Mouse (Mus musculus) hindbrain, embryonic 12.5 days (tissue): Measurements from ENCODE around the gene Ppp1r12b. TPM values are rescaled to one million over a fixed set of nuclear protein-coding genes. Genes with fewer than 3 reads are reported as not detected.

ENCODE experiments used
- ATAC-seq: fragments of 200-750 bp; cut with Nextera tagmentation; 2 replicates; pipeline ENCODE4 v1.8.0; 2017; ENCODE audit warnings: moderate TSS enrichment; ENCODE audit not compliant: low FRiP score
- H3K27ac ChIP-seq: fragments of 300-500 bp; sonication (generic); 2 replicates; pipeline ENCODE4 v1.5.1; 2016; ENCODE audit warnings: mild to moderate bottlenecking
- H3K27me3 ChIP-seq: fragments of 300-500 bp; sonication (generic); 2 replicates; pipeline ENCODE4 v1.6.1; 2016; ENCODE audit warnings: mild to moderate bottlenecking
- H3K36me3 ChIP-seq: fragments of 300-500 bp; sonication (generic); 2 replicates; pipeline ENCODE4 v1.6.1; 2016; ENCODE audit warnings: mild to moderate bottlenecking
- H3K4me1 ChIP-seq: fragments of 300-500 bp; sonication (generic); 2 replicates; pipeline ENCODE4 v1.6.1; 2016
- H3K4me2 ChIP-seq: fragments of 300-500 bp; sonication (generic); replicated peaks from 2 replicates; pipeline ENCODE4 v1.6.1; 2016; ENCODE audit warnings: mild to moderate bottlenecking
- H3K4me3 ChIP-seq: fragments of 300-500 bp; sonication (generic); 2 replicates; pipeline ENCODE4 v1.5.1; 2016; ENCODE audit warnings: mild to moderate bottlenecking
- H3K9ac ChIP-seq: fragments of 300-500 bp; sonication (generic); 2 replicates; pipeline ENCODE4 v1.6.1; 2016; ENCODE audit warnings: mild to moderate bottlenecking, moderate library complexity
- H3K9me3 ChIP-seq: fragments of 300-500 bp; sonication (generic); replicated peaks from 2 replicates; pipeline ENCODE4 v1.6.1; 2016; ENCODE audit warnings: mild to moderate bottlenecking
- WGBS: fragments of 180-500 bp; shearing (Covaris S2); methylation state at CpG from one replicate; pipeline ENCODE4 v1.1.7; 2016; 5-methylcytosine and 5-hydroxymethylcytosine counted together
- polyA plus RNA-seq: library from polyadenylated mRNA; unstranded; fragments of >200 nt; fragmentation: Nextera tagmentation; extraction: Ambion mirVana; gene quantifications from 2 replicates; pipeline ENCODE4 v1.2.1, GENCODE M21; 2016

Ppp1r12b gene
- polyA plus RNA-seq, 1 experiment from 2014 or later: 13.2 TPM

- H3K4me3 ChIP-seq: no peak overlapping the region
- H3K4me1 ChIP-seq: peaks cover 3% of the 10 kb centered on the region
- no peaks in the 10 kb centered on the region for H3K27me3 ChIP-seq
- no peak overlapping the region for H3K9ac ChIP-seq
- H3K36me3 ChIP-seq: 0 out of 2 replicates have a peak, but pooled peaks cover 6% of the 10 kb centered on the region
- H3K27ac ChIP-seq: no peak overlapping the region
- 71% methylated on average over 3 of the region's 3 CpGs for WGBS
- H3K4me2 ChIP-seq: no peak overlapping the region
- H3K9me3 ChIP-seq: no peaks in the 10 kb centered on the region
- no peak for ATAC-seq
Measured at GRCm38 (mm10) chr1:134815748-134816147, 140.0 kb downstream of the Ppp1r12b start.

- Histone ChIP-seq H3K4me1 (peaks cover 16% of the 10 kb centered on the region), H3K4me3 (no peak overlapping the region), H3K9ac (no peak overlapping the region), H3K27me3 (no peaks in the 10 kb centered on the region), H3K4me2 (no peak overlapping the region), H3K36me3 (0 out of 2 replicates have a peak, but pooled peaks cover 3% of the 10 kb centered on the region), H3K9me3 (no peaks in the 10 kb centered on the region), H3K27ac (no peak overlapping the region)
- 62% methylated on average over 9 of the region's 9 CpGs for WGBS
- no peak for ATAC-seq
Measured at GRCm38 (mm10) chr1:134805471-134805870, 150.3 kb downstream of the Ppp1r12b start.

- H3K9me3 ChIP-seq: no peaks in the 10 kb centered on the region
- no peak overlapping the region for H3K4me2 ChIP-seq
- WGBS: 75% methylated on average over 5 of the region's 5 CpGs
- peaks cover 16% of the 10 kb centered on the region for H3K4me1 ChIP-seq
- H3K27me3 ChIP-seq: no peaks in the 10 kb centered on the region
- no peak overlapping the region for H3K4me3 ChIP-seq
- peaks cover 6% of the 10 kb centered on the region for H3K36me3 ChIP-seq
- ATAC-seq: no peak
- 0 out of 2 replicates have a peak overlapping the region, but pooled peaks have one; percentile 44 for H3K27ac ChIP-seq
- H3K9ac ChIP-seq: no peak overlapping the region
Measured at GRCm38 (mm10) chr1:134804373-134804772, 151.4 kb downstream of the Ppp1r12b start.

- H3K4me2 ChIP-seq: no peak overlapping the region
- H3K27me3 ChIP-seq: no peaks in the 10 kb centered on the region
- peaks cover 11% of the 10 kb centered on the region for H3K36me3 ChIP-seq
- H3K4me3 ChIP-seq: no peak overlapping the region
- peak overlapping the region; percentile 44; the same call in 1 of the 2 replicates for H3K27ac ChIP-seq
- peaks cover 16% of the 10 kb centered on the region for H3K4me1 ChIP-seq
- H3K9me3 ChIP-seq: no peaks in the 10 kb centered on the region
- ATAC-seq: no peak
- no peak overlapping the region for H3K9ac ChIP-seq
- WGBS: 68% methylated on average over 16 of the region's 16 CpGs
Measured at GRCm38 (mm10) chr1:134803286-134804117, 152.2 kb downstream of the Ppp1r12b start.

GRCm38 (mm10) chr1:134801758-134802157 lies 154.0 kb downstream of the Ppp1r12b start:
- WGBS: 90% methylated on average over 7 of the region's 7 CpGs
- Histone ChIP-seq H3K27me3 (no peaks in the 10 kb centered on the region), H3K4me3 (no peak overlapping the region), H3K4me2 (no peak overlapping the region), H3K9ac (no peak overlapping the region), H3K27ac (no peak overlapping the region), H3K9me3 (no peaks in the 10 kb centered on the region), H3K36me3 (peaks cover 11% of the 10 kb centered on the region), H3K4me1 (peaks cover 16% of the 10 kb centered on the region)
- ATAC-seq: no peak

GRCm38 (mm10) chr1:134796536-134796935 lies 159.2 kb downstream of the Ppp1r12b start:
- Histone ChIP-seq H3K4me2 (no peak overlapping the region), H3K4me1 (no peaks in the 10 kb centered on the region), H3K4me3 (no peak overlapping the region), H3K36me3 (peaks cover 11% of the 10 kb centered on the region), H3K27me3 (no peaks in the 10 kb centered on the region), H3K27ac (no peak overlapping the region), H3K9me3 (no peaks in the 10 kb centered on the region), H3K9ac (no peak overlapping the region)
- no peak for ATAC-seq
- WGBS: 76% methylated on average over 3 of the region's 3 CpGs

GRCm38 (mm10) chr1:134796076-134796475 lies 159.7 kb downstream of the Ppp1r12b start:
- Histone ChIP-seq H3K4me3 (no peak overlapping the region), H3K4me1 (no peaks in the 10 kb centered on the region), H3K36me3 (peaks cover 11% of the 10 kb centered on the region), H3K9ac (no peak overlapping the region), H3K4me2 (no peak overlapping the region), H3K27ac (no peak overlapping the region), H3K9me3 (no peaks in the 10 kb centered on the region), H3K27me3 (no peaks in the 10 kb centered on the region)
- WGBS: 79% methylated on average over 1 of the region's 1 CpGs
- ATAC-seq: no peak

GRCm38 (mm10) chr1:134791456-134791855 lies 164.3 kb downstream of the Ppp1r12b start:
- Histone ChIP-seq H3K9ac (no peak overlapping the region), H3K27ac (no peak overlapping the region), H3K4me2 (no peak overlapping the region), H3K4me3 (no peak overlapping the region), H3K4me1 (peaks cover 4% of the 10 kb centered on the region), H3K36me3 (no peaks in the 10 kb centered on the region), H3K27me3 (no peaks in the 10 kb centered on the region), H3K9me3 (no peaks in the 10 kb centered on the region)
- no peak for ATAC-seq

- 94% methylated on average over 2 of the region's 2 CpGs for WGBS
- H3K27me3 ChIP-seq: no peaks in the 10 kb centered on the region
- ATAC-seq: no peak
Measured at GRCm38 (mm10) chr1:134790716-134791439, 164.9 kb downstream of the Ppp1r12b start.

GRCm38 (mm10) chr1:134788096-134788495 lies 167.6 kb downstream of the Ppp1r12b start:
- peak overlapping the region; percentile 44; the same call in 1 of the 2 replicates for H3K27ac ChIP-seq
- H3K4me3 ChIP-seq: no peak overlapping the region
- 51% methylated on average over 7 of the region's 7 CpGs for WGBS
- peaks cover 8% of the 10 kb centered on the region for H3K4me1 ChIP-seq
- H3K36me3 ChIP-seq: no peaks in the 10 kb centered on the region
- ATAC-seq: no peak
- no peaks in the 10 kb centered on the region for H3K9me3 ChIP-seq
- H3K4me2 ChIP-seq: no peak overlapping the region
- no peak overlapping the region for H3K9ac ChIP-seq
- H3K27me3 ChIP-seq: no peaks in the 10 kb centered on the region

More at GRCm38 (mm10) chr1:134790716-134791439, 164.9 kb downstream of the Ppp1r12b start:
- Histone ChIP-seq H3K9me3 (no peaks in the 10 kb centered on the region), H3K4me1 (peaks cover 8% of the 10 kb centered on the region), H3K36me3 (no peaks in the 10 kb centered on the region), H3K9ac (no peak overlapping the region), H3K4me2 (no peak overlapping the region), H3K27ac (no peak overlapping the region), H3K4me3 (no peak overlapping the region)

GRCm38 (mm10) chr1:134784911-134785310 lies 170.8 kb downstream of the Ppp1r12b start:
- Histone ChIP-seq H3K4me1 (peaks cover 8% of the 10 kb centered on the region), H3K9me3 (no peaks in the 10 kb centered on the region), H3K9ac (no peak overlapping the region), H3K27me3 (no peaks in the 10 kb centered on the region), H3K27ac (no peak overlapping the region), H3K4me3 (no peak overlapping the region), H3K4me2 (no peak overlapping the region), H3K36me3 (no peaks in the 10 kb centered on the region)
- ATAC-seq: no peak
- WGBS: 82% methylated on average over 1 of the region's 1 CpGs

GRCm38 (mm10) chr1:134784481-134784880 lies 171.3 kb downstream of the Ppp1r12b start:
- no peaks in the 10 kb centered on the region for H3K27me3 ChIP-seq
- H3K36me3 ChIP-seq: no peaks in the 10 kb centered on the region
- no peak for ATAC-seq
- H3K4me2 ChIP-seq: no peak overlapping the region
- no peaks in the 10 kb centered on the region for H3K9me3 ChIP-seq
- no peak overlapping the region for H3K4me3 ChIP-seq
- 59% methylated on average over 6 of the region's 6 CpGs for WGBS
- H3K4me1 ChIP-seq: peaks cover 8% of the 10 kb centered on the region
- no peak overlapping the region for H3K27ac ChIP-seq
- H3K9ac ChIP-seq: no peak overlapping the region
